Mouse (Mus musculus): Measurements from ENCODE around the gene Plekhd1. TPM values are rescaled to one million over a fixed set of nuclear protein-coding genes. Genes with fewer than 3 reads are reported as not detected.

Plekhd1 gene
- 1 to 10 TPM; 2.1 to 2.8 TPM for total RNA-seq (2021)

DNA sequence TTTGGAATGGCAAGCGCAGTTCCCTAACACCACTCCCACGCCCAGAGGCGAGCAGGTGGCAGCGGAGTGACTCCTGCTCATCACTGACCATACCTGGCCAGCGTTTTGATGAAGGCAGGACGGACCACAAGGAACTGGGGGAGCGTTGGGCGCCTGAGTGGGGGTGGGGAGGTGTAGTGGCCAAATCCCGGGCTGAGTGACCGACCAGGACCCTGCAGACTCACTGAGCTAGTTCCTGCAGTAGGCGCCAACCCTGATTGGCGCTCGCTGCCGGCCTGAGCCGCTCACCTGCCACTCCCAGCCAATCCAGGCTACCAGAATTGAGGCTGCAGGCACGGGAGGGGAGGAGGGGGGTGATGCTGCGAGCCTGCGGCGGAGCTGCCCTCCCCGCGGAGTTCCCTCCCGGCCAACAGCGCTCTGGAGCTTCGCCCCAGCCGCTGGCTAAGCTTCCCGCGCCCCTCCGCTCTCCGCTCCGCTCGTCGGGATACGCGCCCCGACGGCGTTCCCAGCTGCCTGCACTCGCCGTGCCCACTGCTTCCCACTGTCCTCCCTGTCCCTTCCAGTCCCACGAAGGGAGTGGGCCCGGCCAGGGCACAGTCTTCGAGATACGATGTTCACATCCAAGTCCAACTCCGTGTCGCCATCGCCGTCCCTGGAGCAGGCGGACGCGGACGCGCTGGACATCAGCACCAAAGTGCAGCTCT lies at the start of gene Plekhd1:
Gene Plekhd1 (plus strand): TSS at position 323 of the 704 bp plus-strand sequence.
- intact Hi-C loops (cut with DNase I), result no loop called here

DNA sequence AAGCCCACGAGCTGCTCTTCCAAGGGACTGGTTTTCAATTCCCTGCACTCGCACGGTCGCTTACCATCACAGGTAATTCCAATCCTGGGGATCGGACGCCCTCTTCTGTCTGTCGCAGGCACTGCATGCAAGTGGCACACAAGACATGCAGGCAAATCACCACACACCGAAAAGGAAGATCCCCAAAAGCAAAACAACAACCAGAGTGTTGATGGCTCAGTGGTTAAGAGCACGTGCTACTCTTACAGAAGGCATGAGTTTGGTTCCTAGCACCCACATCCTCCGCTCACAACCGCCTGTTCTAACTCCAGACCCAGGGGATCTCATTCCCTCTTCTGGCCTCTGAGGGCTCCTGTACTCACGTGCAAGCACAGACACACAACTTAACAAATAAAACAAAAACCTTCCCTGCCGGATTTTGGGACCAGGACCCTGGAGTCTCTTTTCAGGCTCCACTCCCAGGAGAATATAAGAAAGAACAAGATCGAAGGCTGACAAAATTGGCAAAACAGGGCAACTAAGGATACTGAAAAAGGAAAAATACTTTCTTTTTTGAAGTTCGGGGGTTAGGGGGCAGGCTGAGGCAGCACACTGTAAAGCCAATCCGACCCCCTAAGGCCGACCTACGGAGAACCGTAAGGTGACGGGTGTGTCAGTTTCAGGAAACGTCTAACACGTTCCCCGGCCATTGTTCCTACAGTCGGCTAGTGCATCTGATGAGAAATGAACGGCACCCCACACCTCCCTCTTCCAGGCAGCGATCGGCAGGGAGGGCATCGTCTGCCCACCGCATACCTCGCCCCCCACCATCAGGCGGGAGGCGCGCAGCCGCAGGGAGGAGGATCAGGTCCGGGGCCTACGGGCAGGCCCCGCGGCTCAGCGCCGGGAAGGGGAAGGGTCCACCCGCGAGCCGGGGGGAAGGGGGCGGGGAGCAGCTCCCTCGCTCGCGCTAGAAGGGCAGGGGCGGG lies 49.4 kb upstream of the Plekhd1 start:
- peak; percentile 9 to 15 for DNase-seq (ENCODE audit: low spot score in 2 of 2)
- intact Hi-C loops (cut with DNase I), result no loop called here

More for the DNA sequence above, at the start of gene Plekhd1:
- DNase-seq (ENCODE audit: low spot score in 2 of 2), result no peak

DNA sequence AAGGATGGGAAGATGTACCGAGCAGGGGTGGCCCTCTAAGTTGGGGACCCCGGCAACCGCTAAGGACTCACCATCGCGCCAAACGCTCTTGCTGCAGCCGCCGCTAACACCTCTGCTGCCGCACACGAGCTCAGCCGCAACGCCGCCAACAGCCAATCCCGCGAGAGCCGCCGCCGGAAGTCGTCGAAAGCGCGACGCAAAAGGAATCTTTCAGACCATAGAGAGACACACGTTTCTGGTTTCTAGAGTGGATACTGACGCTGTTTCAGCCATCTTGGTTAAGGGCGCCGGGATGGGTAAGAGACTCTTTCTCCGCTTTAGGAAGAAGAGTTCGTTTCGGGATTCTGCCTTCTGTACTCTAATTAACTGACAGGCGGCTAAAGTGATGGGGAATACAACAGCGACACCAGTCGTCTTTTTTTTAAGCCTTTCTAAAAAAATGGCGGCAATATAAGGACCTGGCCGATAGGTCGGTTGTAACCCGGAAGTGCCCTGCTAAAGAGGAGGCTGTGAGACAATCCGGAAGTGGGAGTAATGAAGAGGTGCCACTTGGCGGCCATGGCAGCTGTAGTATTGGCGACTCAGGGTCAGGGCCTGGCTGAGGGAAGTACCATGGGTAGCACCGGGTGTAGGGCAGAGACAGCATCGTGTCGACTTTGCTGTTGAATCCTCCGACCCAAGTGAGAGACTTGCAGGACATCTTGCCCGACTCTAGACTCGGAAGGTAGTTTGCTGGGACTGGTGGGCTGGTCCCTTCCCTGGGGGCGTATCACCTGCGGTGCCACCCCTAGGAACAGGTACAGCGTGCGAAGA lies 48.5 kb upstream of the Plekhd1 start, which contains the start of the genes Slc39a9 and Erh:
Gene Slc39a9 (plus strand): TSS at position 191 of the 813 bp plus-strand sequence.
Gene Erh (minus strand): TSS at position 649 of the 813 bp plus-strand sequence.
- intact Hi-C loops (cut with DNase I), result no loop called here
- peak; percentile 94 to 96 for DNase-seq (ENCODE audit: low spot score in 2 of 2)

DNA sequence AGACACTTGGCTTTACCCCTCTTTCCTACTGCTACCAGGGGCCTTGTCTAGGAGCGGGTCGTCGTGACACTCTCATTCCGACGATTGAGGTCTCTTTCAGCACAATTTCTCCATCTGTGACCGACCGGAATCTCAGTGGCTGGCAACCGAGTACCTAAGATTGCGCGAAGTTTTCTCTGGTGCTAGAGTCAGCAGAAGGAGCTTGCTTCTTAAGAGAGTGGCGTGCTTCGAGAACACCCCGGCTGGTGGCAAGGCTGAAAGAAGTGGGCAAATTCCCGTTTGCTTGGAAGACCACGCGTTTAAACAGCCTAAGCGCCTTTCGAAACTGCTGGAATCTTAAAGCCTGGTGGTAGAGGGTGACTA lies 47.9 kb upstream of the Plekhd1 start:
- intact Hi-C loops (cut with DNase I), result no loop called here
- no peak for DNase-seq (ENCODE audit: low spot score in 2 of 2)

DNA sequence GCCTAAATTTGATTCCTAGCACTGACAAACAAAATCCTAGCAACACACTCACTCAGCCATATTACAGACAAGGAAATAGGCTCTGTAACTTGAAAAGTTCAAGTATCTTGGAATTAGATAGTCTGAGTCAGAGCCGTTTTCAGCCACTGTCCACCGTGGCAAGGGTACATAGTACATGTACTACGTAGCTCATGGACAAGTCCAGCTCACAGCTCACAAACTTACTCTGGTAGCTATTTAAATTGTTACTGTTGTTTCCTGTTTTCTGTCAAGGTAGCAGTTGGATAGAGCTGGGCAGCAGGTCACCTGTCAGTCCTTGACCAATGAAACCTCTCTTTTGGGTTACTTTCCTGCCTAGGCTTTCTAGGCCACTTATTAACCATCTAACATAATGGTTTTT lies 46.0 kb upstream of the Plekhd1 start:
- intact Hi-C loops (cut with DNase I), result no loop called here
- no peak for DNase-seq (ENCODE audit: low spot score in 2 of 2)

DNA sequence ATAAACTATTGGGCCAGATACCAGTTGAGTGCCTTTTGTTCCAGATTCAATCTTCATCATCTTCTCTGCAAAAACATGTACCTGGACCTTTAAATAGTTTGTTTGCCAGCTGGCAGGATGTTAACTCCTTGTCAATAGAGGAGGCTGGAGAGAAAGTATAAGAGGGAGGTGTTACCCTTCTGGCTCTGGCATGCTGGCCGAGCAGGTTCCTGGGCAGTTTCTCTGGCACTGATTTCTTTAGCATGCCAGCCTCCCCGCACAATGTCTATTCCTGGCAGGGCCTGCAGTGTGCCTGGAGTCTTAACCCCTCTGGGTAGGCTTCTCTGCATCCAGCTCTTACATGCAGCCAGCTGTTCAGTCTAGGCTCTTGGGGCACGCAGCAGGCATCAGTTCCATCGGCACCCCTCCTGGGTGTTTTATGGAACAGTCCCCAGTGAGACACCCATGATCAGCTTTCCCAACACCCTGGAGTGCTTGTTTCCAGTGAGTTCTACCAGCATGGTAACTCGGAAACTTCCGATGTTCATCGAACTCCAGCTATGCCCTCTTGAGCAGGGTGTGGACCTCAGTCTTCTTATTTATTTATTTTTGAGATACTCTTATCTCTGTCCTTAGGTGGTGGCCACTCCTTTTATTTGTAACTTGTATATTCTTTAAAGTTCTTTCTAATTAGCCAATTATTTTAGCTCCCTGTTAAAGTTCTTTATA lies 38.3 kb upstream of the Plekhd1 start:
- intact Hi-C loops (cut with DNase I), result no loop called here
- DNase-seq (ENCODE audit: low spot score in 2 of 2), result no peak

DNA sequence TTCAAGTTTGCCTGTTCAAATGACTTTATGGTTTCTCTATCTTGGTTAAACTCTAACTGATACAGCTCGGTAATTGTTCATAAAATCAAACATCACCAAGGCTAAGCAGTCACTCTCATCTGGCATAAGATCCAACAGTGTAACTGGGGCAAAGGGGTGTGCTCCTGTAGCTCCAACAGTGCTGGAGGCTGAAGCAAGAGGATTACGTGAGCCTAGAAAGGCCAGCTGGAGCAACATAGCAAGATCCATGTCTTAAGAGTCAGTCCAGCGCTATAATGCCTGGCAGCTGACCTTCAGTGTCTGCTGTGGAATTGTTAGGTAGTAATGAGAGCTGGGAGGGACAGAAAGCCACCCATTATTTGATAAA lies 37.7 kb upstream of the Plekhd1 start:
- intact Hi-C loops (cut with DNase I), result no loop called here

DNA sequence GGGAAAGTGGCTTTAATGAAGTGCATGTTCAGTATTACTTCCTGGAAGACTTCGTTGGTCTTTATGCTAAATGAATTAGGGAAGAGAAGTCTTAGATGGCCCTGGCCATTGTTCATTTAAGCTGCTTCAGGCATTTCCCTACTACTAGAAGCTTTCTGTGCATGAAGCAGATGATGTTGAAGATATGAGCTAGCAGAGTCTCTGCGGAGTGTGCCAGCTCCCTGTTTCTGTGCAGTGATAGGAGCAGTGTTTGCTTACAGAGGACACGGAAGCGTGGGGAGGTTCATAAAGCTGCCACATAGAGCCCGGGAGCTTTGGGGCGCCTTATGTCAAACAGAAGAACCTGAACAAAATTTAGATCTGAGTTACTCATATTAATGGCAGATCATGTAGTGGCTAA lies 33.7 kb upstream of the Plekhd1 start:
- DNase-seq (ENCODE audit: low spot score in 2 of 2), result no peak
- intact Hi-C loops (cut with DNase I), result no loop called here

More for the DNA sequence above, 37.7 kb upstream of the Plekhd1 start:
- DNase-seq (ENCODE audit: low spot score in 2 of 2), result no peak

DNA sequence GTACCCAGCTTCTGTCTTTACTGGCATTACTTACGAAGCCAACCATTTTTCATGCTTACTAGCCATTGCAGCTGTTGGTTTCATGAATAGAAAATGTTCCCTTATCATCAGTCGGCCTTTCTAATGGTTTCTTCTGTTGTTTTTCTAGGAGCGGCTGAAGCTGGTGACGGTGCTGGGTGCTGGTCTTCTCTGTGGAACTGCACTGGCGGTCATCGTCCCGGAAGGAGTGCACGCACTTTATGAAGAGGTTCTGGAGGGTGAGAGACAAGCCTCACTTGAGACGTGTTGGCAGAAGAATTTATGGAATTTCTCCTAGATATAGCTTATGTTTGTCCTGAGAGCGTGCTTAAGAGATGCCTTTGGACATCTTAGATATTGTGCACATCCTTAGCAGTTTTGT lies 30.1 kb upstream of the Plekhd1 start:
- no peak for DNase-seq (ENCODE audit: low spot score in 2 of 2)
- intact Hi-C loops (cut with DNase I), result no loop called here

DNA sequence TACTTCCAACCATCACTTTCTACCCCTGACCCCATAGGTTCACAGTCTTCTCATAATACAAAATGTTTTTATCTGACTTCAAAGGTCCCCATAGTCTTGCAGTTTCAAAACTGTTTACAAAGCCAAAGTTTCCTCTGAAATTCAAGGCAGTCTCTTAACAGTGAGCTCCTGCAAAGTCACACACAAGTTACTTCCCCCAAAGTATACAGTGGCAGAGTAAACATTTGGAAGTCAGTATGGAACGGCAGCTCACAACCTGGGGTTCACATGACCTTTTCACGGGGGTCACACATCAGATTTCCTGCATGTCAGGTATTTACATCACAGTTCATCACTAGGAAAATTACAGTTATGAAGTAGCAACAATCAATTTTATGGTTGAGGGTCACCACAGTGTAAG lies 28.5 kb upstream of the Plekhd1 start:
- no peak for DNase-seq (ENCODE audit: low spot score in 2 of 2)
- intact Hi-C loops (cut with DNase I), result no loop called here

DNA sequence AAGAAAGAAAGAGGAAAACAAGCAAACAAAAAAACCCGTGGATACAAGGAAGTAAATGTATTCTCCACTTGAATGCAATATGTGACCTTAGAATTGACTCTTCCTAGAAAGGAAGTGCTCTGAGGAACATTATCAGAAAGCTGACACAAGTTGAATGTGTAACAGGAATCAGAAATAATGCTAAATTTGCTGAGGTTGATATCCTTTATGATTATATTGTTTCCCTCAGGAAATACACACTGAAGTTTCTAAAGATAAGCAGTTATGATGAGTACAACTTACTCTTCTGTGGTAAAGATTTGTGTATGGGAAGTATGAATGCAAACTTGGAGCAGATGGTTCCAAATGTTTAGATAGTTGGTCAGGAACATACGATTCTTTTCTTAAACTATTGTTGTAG lies 24.0 kb upstream of the Plekhd1 start:
- DNase-seq (ENCODE audit: low spot score in 2 of 2), result no peak
- intact Hi-C loops (cut with DNase I), result no loop called here

DNA sequence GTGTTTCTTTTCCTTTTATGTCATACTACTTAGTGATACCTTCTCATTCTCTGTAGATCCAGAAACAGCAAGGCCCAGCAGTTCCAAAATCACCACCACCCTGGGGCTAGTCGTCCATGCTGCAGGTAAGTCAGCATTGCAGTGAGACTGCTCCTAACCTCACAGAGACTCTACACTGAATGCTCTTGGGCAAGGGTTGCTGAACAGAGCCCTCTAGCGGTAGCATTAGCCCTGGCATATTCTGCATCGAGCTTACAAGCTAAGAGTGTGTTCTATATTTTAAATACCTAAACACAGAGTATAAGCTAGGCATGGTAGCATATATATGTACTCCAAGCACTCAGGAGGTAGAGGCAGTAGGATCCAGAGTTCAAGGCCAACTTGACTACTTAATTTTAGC lies 19.2 kb upstream of the Plekhd1 start:
- intact Hi-C loops (cut with DNase I), result loop anchor here (10.0 kb wide), 1 partner anchor 178 kb away; no protein-coding TSS in a partner anchor
- DNase-seq (ENCODE audit: low spot score in 2 of 2), result peak; percentile 45 to 55

DNA sequence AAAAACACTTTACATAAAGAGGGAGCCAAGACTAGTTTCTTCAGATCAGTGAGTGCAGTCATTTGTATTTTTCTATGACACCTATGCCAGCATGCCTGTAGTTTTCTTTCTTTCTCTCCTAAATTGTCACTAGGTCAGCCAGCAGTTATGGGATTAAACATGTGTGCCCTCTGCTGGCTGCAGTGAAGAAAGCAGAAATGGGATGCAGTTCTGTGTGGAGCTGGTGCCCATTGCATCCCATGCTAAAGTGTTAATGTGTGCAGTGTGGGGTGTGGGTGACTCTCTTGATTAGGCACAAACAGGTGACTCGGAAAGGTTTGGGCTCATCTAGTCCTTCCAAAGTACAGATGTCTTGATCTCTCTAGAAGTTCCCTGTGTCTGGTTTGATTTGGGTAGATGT lies 11.1 kb upstream of the Plekhd1 start:
- DNase-seq (ENCODE audit: low spot score in 2 of 2), result no peak
- intact Hi-C loops (cut with DNase I), result loop anchor here (5.0 kb wide), 1 partner anchor 46 kb away; no protein-coding TSS in a partner anchor

DNA sequence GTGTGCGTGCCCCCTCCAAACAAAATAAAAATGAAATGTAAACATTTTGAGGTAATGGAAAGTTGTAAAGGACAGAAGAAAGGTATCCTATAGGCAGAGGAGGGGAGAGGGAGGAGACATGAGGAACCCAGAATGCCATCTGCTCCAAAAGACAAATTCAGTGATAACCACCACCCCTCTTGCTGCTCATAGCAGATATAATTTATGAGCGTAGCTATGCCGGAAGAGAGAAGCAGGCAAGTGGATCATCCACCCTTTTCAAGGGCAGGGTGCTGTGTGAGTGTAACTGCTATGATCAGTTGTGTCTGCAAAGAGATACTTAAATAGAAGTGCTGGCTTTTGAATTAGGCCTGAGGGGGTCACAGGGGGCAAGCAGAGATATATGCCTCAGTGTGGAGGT lies 8.8 kb upstream of the Plekhd1 start:
- intact Hi-C loops (cut with DNase I), result loop anchor here (5.0 kb wide), 1 partner anchor 44 kb away; no protein-coding TSS in a partner anchor
- DNase-seq (ENCODE audit: low spot score in 2 of 2), result no peak

DNA sequence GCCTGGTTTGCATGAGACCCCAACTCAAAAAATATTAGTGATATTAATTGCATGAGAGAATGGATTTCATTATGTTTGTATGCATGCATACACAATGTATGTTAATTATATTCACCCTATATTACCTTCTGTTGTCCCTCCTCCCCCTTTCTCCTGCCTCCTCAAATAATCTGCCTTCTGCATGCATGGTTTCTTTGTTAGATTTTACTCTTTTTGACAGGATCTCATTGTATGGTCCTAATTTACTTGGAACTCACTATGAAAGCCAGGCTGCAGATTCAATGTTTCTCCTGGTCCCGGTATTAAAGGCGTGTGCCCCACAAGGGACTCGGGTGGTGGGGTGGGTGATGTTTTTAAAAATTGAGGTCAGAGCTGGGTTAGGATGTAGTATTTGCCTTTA lies 8.1 kb upstream of the Plekhd1 start:
- intact Hi-C loops (cut with DNase I), result loop anchor here (5.0 kb wide), 1 partner anchor 43 kb away; no protein-coding TSS in a partner anchor

DNA sequence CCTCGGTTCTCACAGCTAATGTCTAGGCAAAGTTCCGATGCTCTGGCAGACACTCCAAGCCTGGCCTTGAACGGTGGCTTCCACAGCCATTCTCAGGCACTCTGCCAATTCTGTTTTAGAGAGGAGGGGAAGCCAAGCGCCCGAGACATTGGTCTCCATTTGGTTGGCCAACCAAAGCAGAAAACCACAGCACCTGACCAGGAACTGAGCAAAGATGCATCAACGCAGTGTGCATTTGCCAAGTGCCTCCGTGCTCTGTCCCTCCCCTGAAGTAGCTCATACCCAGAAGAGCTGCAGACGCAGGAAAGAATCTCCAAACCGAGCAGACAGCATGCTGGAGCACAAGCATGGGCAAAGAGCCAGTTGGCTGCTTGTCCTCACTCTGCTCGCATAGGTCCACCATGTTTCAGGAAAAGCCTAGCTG lies 4.6 kb upstream of the Plekhd1 start:
- intact Hi-C loops (cut with DNase I), result no loop called here
- no peak for DNase-seq (ENCODE audit: low spot score in 2 of 2)

More for the DNA sequence above, 8.1 kb upstream of the Plekhd1 start:
- DNase-seq (ENCODE audit: low spot score in 2 of 2), result no peak

DNA sequence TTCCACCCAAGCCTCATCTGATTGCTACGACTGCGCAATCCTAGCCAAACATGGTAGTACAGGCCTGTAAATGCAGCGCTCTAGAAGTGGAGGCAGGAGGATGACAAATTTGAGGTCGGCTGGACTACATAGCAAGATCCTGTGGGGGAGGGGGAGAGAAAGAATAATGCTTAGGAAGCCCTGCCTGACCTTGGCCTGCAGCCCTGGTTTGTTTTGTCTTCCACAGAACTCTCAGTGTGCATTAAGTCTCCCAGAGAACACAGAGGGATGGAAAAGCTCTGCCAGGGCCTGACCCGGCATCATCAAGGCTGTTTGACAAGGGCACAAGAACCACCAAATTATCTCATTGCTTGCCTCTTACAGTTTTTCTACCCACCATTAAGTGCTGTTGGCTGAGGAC lies 2.7 kb upstream of the Plekhd1 start:
- intact Hi-C loops (cut with DNase I), result no loop called here
- DNase-seq (ENCODE audit: low spot score in 2 of 2), result no peak

DNA sequence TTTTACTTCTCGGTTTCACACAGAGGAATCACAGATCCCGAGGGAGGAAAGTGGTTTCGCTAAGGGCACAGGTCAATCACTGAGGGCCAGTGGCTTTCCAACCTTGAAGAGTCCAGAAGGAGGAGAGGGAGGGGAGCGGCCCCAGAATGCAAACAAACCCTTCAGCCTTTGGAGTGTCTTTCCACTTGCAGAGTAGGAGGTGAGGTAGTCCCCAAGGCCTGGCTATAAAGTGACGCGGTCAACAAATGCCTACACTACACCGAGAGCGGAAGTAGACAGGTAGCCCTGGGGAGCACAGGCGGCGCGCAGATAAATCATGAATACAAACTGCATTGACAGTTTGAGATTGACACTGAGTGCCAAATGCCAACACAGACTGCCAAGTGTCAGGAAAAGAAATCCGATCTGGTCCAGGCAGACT lies 710 bp upstream of the Plekhd1 start:
- DNase-seq (ENCODE audit: low spot score in 2 of 2), result no peak
- intact Hi-C loops (cut with DNase I), result no loop called here

DNA sequence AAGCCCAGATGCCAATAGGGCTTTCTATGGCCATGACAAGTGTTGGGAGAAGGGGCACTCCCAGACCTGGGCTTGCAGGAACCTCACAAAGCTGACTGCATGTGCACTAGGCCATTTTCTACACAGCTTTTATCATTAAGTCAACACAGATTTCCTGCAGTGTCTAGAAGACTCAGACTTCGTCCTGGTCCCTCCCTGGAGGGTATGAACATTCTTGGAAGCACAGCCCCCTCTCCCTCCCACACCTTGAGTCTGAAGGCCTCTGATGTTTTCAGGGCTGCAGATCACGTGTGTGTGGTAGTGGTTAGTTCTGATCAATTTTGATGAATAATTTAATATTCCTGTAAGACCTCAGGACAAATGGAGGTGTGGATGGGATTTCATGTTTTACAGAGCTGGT lies 1.3 kb downstream of the Plekhd1 start:
- DNase-seq (ENCODE audit: low spot score in 2 of 2), result no peak
- intact Hi-C loops (cut with DNase I), result no loop called here

Measured in left cerebral cortex, postnatal 36 days (tissue).